Mouse (Mus musculus) right cerebral cortex, postnatal 14 days (tissue): ENCODE data around the gene Amotl2.

Source experiments
- DNase-seq: peaks from one replicate; pipeline ENCODE4 v3.0.0; 2022

Amotl2 gene

GRCm38 (mm10) chr9:102719936-102720566 lies 3.6 kb downstream of the Amotl2 start:
- no peak for DNase-seq

DNA sequence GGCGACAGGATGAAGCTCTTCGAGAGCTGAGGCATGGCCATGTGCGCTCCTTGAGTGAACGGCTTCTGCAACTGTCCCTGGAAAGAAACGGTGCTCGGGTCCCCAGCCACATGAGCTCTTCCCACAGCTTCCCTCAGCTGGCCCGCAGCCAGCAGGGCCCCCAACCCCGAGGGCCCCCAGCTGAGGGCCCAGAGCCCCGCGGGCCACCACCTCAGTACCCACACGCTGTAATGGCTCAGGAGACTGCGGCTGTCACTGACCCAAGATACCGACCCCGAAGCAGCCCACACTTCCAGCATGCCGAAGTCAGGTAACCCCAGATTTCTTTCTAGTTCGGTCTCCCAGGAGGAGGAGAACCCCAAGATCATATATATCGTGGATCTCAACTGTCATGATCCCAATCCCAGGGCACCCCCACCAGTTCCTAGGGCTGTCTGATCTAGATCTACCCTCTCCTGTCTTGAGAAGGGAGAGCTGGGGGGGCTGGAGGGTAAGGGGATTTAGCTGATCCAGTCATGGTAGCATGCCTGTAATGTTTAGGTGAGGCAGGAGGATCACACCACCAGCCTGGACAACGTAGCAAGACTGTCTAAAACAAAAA lies 4.2 kb downstream of the Amotl2 start:
- no peak for DNase-seq

- DNase-seq, result no peak
Measured at GRCm38 (mm10) chr9:102721406-102721978, 5.0 kb downstream of the Amotl2 start.

GRCm38 (mm10) chr9:102722071-102722561 lies 5.6 kb downstream of the Amotl2 start:
- no peak for DNase-seq

DNA sequence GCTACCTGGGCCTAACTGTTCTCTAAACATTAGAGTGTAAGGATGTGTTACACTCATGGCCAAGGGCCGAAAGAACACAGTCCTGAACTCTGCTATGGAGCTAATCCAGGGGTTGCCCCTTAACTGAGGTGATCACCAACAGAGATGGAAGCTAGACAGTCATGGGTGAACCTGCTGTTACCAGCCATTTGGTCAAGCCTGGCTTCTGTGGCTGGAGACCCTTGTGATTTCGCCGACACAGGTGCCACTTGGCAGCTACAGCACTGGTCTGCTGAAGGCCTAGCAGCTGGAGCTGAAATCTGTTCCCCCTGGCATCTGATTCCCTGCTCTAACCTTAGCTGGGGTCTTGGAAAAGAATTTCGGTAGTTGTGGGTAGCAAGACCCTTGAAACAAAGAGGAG lies 6.3 kb downstream of the Amotl2 start:
- DNase-seq, result no peak

- no peak for DNase-seq
Measured at GRCm38 (mm10) chr9:102723241-102723709, 6.8 kb downstream of the Amotl2 start.

DNA sequence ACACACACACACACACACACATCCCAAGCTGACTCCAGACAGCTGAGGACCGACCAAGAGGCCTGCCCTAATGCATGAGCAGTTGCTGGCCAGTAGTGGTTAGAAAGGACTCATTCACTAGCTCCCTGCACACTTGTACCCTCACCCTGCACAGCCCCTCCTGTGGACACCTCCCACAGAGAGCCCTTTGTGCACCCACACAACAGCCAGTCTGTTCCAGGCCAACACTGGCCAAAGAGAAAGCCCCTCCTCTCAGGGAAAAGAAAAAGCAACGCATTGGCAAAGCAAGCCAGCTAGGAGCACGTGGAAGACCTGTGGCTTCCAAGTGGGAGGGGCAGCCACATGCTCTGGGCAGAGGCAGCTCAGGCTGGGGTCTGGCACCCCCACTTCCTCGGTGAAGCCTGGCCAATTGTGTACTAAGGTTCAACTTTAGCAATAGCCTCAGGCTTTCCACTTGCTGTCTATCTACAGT lies 7.6 kb downstream of the Amotl2 start:
- peak; percentile 38 for DNase-seq

- DNase-seq, result no peak
Measured at GRCm38 (mm10) chr9:102724942-102725341, 8.5 kb downstream of the Amotl2 start.

DNA sequence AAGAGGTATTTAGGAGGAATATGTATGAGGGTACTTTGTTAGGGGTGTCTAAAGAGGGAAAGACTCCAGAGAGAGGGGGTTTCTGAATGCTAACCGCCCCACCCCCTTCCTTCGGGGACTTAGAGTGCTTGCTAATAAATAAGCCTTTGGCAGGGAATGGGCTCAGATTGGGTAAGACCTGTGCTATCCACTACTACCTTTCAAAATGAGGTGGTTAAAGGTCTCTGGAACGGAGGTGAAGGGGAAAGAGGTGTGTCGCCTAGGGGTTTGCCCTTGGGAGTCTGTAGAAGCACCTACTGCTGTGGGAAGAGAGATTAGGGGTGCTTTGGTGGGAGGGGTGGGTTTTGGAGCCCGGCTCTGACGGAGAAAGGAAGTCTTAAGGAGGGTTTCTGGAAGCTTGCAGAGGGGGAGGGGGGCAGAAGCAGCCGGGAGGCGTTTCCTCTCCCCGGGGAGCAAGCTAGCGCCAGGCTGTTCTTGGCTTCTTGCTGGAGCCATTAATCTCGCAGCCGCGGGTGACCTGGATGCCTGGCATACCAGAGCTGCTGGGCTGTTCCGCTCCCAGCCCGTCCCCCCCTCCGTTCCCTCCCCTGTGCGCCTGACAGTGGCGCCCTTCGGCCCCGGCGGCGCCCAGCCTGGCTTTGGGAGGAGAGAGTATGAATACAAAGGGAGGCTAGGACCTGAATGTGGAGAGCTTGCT lies 9.6 kb downstream of the Amotl2 start:
- peak; percentile 58 for DNase-seq

DNA sequence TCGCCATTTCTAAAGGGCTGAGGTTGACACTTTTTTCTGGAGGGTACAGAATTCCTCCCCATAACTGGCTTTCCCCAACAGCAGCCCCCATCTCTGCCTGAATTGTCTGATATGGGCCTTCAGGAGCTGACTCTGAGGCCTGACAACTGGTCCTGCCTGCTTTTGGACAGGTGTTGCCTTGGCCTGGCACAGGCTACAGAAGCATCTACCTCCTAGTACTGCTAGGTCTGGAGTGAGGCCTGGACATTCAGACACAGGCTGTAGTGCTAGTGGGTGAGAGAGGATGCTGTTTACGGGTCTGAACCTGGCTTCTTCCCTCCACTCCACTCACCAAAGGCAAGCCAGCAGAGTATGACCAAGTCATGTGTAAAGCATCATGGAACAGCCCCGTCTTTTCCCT lies 10.3 kb downstream of the Amotl2 start:
- no peak for DNase-seq

DNA sequence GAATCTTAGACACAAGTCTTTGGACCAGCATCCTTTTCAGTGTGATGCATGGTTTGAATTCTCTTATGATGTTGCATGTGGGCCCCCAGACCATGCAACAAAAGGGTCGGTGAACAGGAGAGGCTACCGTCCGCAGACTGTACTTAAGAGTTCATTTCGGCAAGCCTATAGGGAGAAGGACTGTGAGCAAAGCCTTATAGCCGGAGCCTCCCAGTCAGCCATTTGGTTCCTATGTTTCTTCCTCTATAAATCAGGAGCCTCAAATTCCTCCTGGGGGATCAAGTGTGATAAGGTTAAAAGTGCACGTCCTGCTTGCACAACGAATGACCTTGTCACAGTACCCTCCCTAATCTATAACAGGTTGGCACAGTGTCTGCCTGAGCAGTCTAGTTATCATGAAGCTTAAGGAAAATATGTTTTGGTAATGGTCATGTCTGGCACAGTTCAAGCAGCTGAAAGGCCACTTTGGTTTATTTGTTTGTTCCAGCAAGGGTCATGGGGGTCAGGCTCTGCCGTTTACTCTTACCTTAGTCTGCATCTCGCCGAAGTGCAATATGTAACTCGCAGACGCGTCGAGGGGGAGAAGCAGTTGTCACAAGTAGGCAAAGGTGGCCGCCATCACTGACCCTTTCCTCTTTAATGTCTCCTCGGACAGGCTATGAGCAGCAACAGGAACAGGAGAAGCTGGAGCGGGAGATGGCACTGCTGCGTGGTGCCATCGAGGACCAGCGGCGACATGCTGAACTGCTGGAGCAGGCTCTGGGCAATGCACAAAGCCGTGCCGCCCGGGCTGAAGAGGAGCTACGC lies 11.4 kb downstream of the Amotl2 start:
- no peak for DNase-seq

GRCm38 (mm10) chr9:102728469-102728747 lies 11.9 kb downstream of the Amotl2 start:
- no peak for DNase-seq

- no peak for DNase-seq
Measured at GRCm38 (mm10) chr9:102729093-102729845, 12.8 kb downstream of the Amotl2 start.

GRCm38 (mm10) chr9:102729876-102730413 lies 13.5 kb downstream of the Amotl2 start:
- no peak for DNase-seq

DNA sequence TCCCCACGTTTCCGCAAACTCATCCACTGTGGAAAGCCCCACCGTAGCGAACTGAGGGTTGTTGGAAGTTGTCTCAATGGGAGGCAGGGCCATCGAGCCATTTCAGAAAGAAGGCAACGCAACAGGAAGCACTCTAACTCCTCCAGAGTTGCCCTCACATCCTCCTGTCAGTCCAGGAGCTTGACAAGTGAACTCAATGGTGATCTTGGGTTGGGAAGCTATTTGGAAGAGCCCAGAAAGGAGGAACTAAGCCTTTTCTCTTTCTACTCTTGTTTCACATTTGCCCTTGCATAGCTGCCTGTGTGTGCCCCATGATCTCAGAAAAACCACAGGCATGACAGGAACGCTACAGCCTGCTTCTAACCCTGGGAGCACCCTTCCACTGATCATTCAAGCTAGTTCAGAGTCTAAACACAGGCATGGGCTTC lies 14.6 kb downstream of the Amotl2 start:
- no peak for DNase-seq

DNA sequence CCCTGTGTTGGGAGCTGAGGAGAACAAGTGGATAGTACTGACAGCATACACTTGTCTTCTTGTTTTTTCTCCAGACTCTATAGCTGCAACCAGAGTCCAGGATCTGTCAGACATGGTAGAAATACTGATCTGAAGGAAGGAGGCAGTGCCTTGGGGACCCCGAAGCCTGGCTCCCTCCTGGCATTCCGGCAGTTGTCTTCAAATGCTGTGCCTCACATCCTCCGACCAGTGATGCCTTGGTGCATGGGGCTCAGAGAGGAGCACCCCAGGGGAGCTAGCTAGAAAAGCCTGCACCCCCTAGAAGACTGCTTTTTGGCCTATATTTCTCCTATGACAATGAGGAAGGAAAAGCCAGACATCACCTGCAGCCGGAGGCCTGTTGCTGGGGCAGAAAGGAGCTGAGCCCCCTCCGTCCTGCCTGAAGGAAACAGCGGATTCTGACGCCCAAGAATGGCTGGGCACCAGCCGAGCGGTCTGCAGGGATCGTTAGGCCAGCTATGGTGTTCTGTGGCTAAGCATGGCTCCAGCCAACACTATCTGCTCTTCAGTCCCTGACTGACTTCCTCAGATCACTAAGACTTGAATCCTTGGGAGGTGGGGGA lies 15.2 kb downstream of the Amotl2 start:
- DNase-seq, result no peak

- no peak for DNase-seq
Measured at GRCm38 (mm10) chr9:102732326-102732865, 15.9 kb downstream of the Amotl2 start.

- no peak for DNase-seq
Measured at GRCm38 (mm10) chr9:102733459-102733858, 17.0 kb downstream of the Amotl2 start.

GRCm38 (mm10) chr9:102733999-102734738 lies 17.7 kb downstream of the Amotl2 start:
- no peak for DNase-seq

GRCm38 (mm10) chr9:102734739-102735075 lies 18.2 kb downstream of the Amotl2 start:
- no peak for DNase-seq
